Mouse (Mus musculus): ENCODE results near the gene Crxos. TPM values are rescaled to one million over a fixed set of nuclear protein-coding genes. Genes with fewer than 3 reads are reported as not detected.

Crxos gene
- polyA plus RNA-seq (2014; fragmentation: Nextera tagmentation; extraction: Ambion mirVana): not detected in 2 replicates

- H3K4me3 ChIP-seq (ENCODE audit: low read depth, low read length): no peak within 1 kb of the TSS
- ATAC-seq (ENCODE audit: insufficient read depth): no peak
- 84% methylated on average over 2 of the region's 2 CpGs for WGBS
These were observed at the start of gene Crxos for GRCm38 (mm10) chr7:15882317-15882716. Crxos (plus strand) TSS chr7:15882617.

GRCm38 (mm10) chr7:15839578-15839977 is 42.8 kb upstream of the Crxos start, which contains the start of gene Obox6:
Obox6 (minus strand) TSS chr7:15839678.
- Histone ChIP-seq H3K9ac (no peak within 1 kb of the TSS), H3K9me3 (ENCODE audit: low read depth, low read length) (peaks cover 3% of the 10 kb centered on the region; the same call in 1 of the 2 replicates), H3K4me1 (ENCODE audit: insufficient read depth) (no peaks in the 10 kb centered on the region), H3K4me2 (no peak within 1 kb of the TSS), H3K27me3 (ENCODE audit: insufficient read depth, low read length) (no peaks in the 10 kb centered on the region), H3K36me3 (ENCODE audit: insufficient read depth) (no peaks in the 10 kb centered on the region), H3K27ac (ENCODE audit: low read depth) (no peak within 1 kb of the TSS), H3K4me3 (ENCODE audit: low read depth, low read length) (no peak within 1 kb of the TSS)
- ATAC-seq (ENCODE audit: insufficient read depth) (no peak), DNase-seq (no peak)
- TF ChIP-seq CTCF (IDR thresholded peaks at IDR 0.05; ENCODE audit: low read depth): no peak
- WGBS: 90% methylated on average over 3 of the region's 3 CpGs

More at GRCm38 (mm10) chr7:15882317-15882716, at the start of gene Crxos:
- Histone ChIP-seq H3K9me3 (ENCODE audit: low read depth, low read length) (no peaks in the 10 kb centered on the region), H3K36me3 (ENCODE audit: insufficient read depth) (no peaks in the 10 kb centered on the region), H3K27me3 (ENCODE audit: insufficient read depth, low read length) (no peaks in the 10 kb centered on the region), H3K4me1 (ENCODE audit: insufficient read depth) (no peaks in the 10 kb centered on the region), H3K9ac (no peak within 1 kb of the TSS), H3K27ac (ENCODE audit: low read depth) (no peak within 1 kb of the TSS), H3K4me2 (no peak within 1 kb of the TSS)
- TF ChIP-seq CTCF (IDR thresholded peaks at IDR 0.05; ENCODE audit: low read depth): no peak
- no peak for DNase-seq

- Histone ChIP-seq H3K36me3 (ENCODE audit: insufficient read depth) (no peaks in the 10 kb centered on the region), H3K9me3 (ENCODE audit: low read depth, low read length) (no peaks in the 10 kb centered on the region), H3K9ac (no peak overlapping the region), H3K4me1 (ENCODE audit: insufficient read depth) (no peaks in the 10 kb centered on the region), H3K4me2 (no peak overlapping the region), H3K27me3 (ENCODE audit: insufficient read depth, low read length) (no peaks in the 10 kb centered on the region), H3K27ac (ENCODE audit: low read depth) (no peak overlapping the region), H3K4me3 (ENCODE audit: low read depth, low read length) (no peak overlapping the region)
- TF ChIP-seq CTCF (IDR thresholded peaks at IDR 0.05; ENCODE audit: low read depth): no peak
- WGBS: 46% methylated on average over 2 of the region's 2 CpGs
- ATAC-seq (ENCODE audit: insufficient read depth) (no peak), DNase-seq (peak; percentile 2)
These were observed 22.8 kb upstream of the Crxos start for GRCm38 (mm10) chr7:15859657-15860056.

- H3K36me3 ChIP-seq (ENCODE audit: insufficient read depth): no peaks in the 10 kb centered on the region
- H3K9me3 ChIP-seq (ENCODE audit: low read depth, low read length): no peaks in the 10 kb centered on the region
- no peak for TF ChIP-seq CTCF (IDR thresholded peaks at IDR 0.05; ENCODE audit: low read depth)
- WGBS: 79% methylated on average over 4 of the region's 4 CpGs
- no peak overlapping the region for H3K27ac ChIP-seq (ENCODE audit: low read depth)
- H3K4me1 ChIP-seq (ENCODE audit: insufficient read depth): no peaks in the 10 kb centered on the region
- H3K4me3 ChIP-seq (ENCODE audit: low read depth, low read length): no peak overlapping the region
- H3K4me2 ChIP-seq: no peak overlapping the region
- DNase-seq: no peak
- no peak overlapping the region for H3K9ac ChIP-seq
- H3K27me3 ChIP-seq (ENCODE audit: insufficient read depth, low read length): no peaks in the 10 kb centered on the region
- no peak for ATAC-seq (ENCODE audit: insufficient read depth)
These were observed 18.3 kb upstream of the Crxos start for GRCm38 (mm10) chr7:15864104-15864503.

- Histone ChIP-seq H3K27ac (ENCODE audit: low read depth) (no peak within 1 kb of the TSS), H3K9me3 (ENCODE audit: low read depth, low read length) (no peaks in the 10 kb centered on the region), H3K9ac (no peak within 1 kb of the TSS), H3K36me3 (ENCODE audit: insufficient read depth) (no peaks in the 10 kb centered on the region), H3K4me1 (ENCODE audit: insufficient read depth) (no peaks in the 10 kb centered on the region), H3K4me3 (ENCODE audit: low read depth, low read length) (no peak within 1 kb of the TSS), H3K4me2 (no peak within 1 kb of the TSS), H3K27me3 (ENCODE audit: insufficient read depth, low read length) (no peaks in the 10 kb centered on the region)
- DNase-seq (no peak), ATAC-seq (ENCODE audit: insufficient read depth) (no peak)
- WGBS: 34% methylated on average over 4 of the region's 4 CpGs
- TF ChIP-seq CTCF (IDR thresholded peaks at IDR 0.05; ENCODE audit: low read depth): no peak
These were observed 2.7 kb upstream of the Crxos start, which contains the start of gene Crx for GRCm38 (mm10) chr7:15879756-15880155. Crx (minus strand) TSS chr7:15879968.

GRCm38 (mm10) chr7:15881388-15881787 is 1.0 kb upstream of the Crxos start:
- no peaks in the 10 kb centered on the region for H3K27me3 ChIP-seq (ENCODE audit: insufficient read depth, low read length)
- TF ChIP-seq CTCF (IDR thresholded peaks at IDR 0.05; ENCODE audit: low read depth): no peak
- H3K4me2 ChIP-seq: no peak overlapping the region
- H3K4me1 ChIP-seq (ENCODE audit: insufficient read depth): no peaks in the 10 kb centered on the region
- no peaks in the 10 kb centered on the region for H3K9me3 ChIP-seq (ENCODE audit: low read depth, low read length)
- 15% methylated on average over 7 of the region's 7 CpGs for WGBS
- no peak overlapping the region for H3K4me3 ChIP-seq (ENCODE audit: low read depth, low read length)
- no peaks in the 10 kb centered on the region for H3K36me3 ChIP-seq (ENCODE audit: insufficient read depth)
- H3K27ac ChIP-seq (ENCODE audit: low read depth): no peak overlapping the region
- no peak overlapping the region for H3K9ac ChIP-seq
- ATAC-seq (ENCODE audit: insufficient read depth) (no peak), DNase-seq (no peak)

- 59% methylated on average over 3 of the region's 3 CpGs for WGBS
- Histone ChIP-seq H3K27ac (ENCODE audit: low read depth) (no peak overlapping the region), H3K36me3 (ENCODE audit: insufficient read depth) (no peaks in the 10 kb centered on the region), H3K4me3 (ENCODE audit: low read depth, low read length) (no peak overlapping the region), H3K4me2 (no peak overlapping the region), H3K9me3 (ENCODE audit: low read depth, low read length) (no peaks in the 10 kb centered on the region), H3K27me3 (ENCODE audit: insufficient read depth, low read length) (no peaks in the 10 kb centered on the region), H3K4me1 (ENCODE audit: insufficient read depth) (no peaks in the 10 kb centered on the region), H3K9ac (no peak overlapping the region)
- no peak for ATAC-seq (ENCODE audit: insufficient read depth)
- TF ChIP-seq CTCF (IDR thresholded peaks at IDR 0.05; ENCODE audit: low read depth): no peak
- no peak for DNase-seq
These were observed 586 bp upstream of the Crxos start for GRCm38 (mm10) chr7:15881831-15882230.

GRCm38 (mm10) chr7:15884127-15884526 is 1.7 kb downstream of the Crxos start:
- Histone ChIP-seq H3K27ac (ENCODE audit: low read depth) (no peak overlapping the region), H3K9me3 (ENCODE audit: low read depth, low read length) (no peaks in the 10 kb centered on the region), H3K4me1 (ENCODE audit: insufficient read depth) (no peaks in the 10 kb centered on the region), H3K36me3 (ENCODE audit: insufficient read depth) (no peaks in the 10 kb centered on the region), H3K9ac (no peak overlapping the region), H3K4me3 (ENCODE audit: low read depth, low read length) (no peak overlapping the region), H3K4me2 (no peak overlapping the region), H3K27me3 (ENCODE audit: insufficient read depth, low read length) (no peaks in the 10 kb centered on the region)
- TF ChIP-seq CTCF (IDR thresholded peaks at IDR 0.05; ENCODE audit: low read depth): no peak
- DNase-seq (no peak), ATAC-seq (ENCODE audit: insufficient read depth) (no peak)
- 86% methylated on average over 2 of the region's 2 CpGs for WGBS
